28 mouse cellular contexts compared by ENCODE assay signal in genomic region chr17:33441159-33441558, GRCm38 (mm10). TPM values are rescaled to one million over a fixed set of nuclear protein-coding genes. Genes with fewer than 3 reads are reported as not detected.
DNase-seq lines count a peak whose midpoint lies in the region; ATAC-seq lines count a peak whose summit lies in the region.
"Had no signal": no experiment of that assay in that cellular context is flagged by ENCODE, and none has a peak within 500 bp of the region (broad histone marks: within the 10 kb centered on the region; RNA-seq: fewer than 3 reads in every experiment).

No protein-coding gene starts in this region.

- ATAC-seq in granulocyte monocyte progenitor cell, adult 5-6 weeks (replicated peaks; ENCODE audit: poor library complexity, severe bottlenecking): peak; percentile 52
- peak; percentile 47 for ATAC-seq in megakaryocyte progenitor cell, adult 5-6 weeks (replicated peaks; ENCODE audit: poor library complexity)
- ATAC-seq: forebrain, embryonic 14.5 days; forebrain, embryonic 16.5 days had no signal

- H3K79me2 ChIP-seq in macrophage (ENCODE audit: inconsistent target): no peaks in the 10 kb centered on the region

- H3K27ac ChIP-seq in macrophage: peak overlapping the region; percentile 17; the same call in 1 of the 2 replicates
- H3K27ac ChIP-seq: embryonic facial prominence, embryonic 13.5 days; embryonic facial prominence, embryonic 15.5 days; forebrain, embryonic 10.5 days; forebrain, embryonic 12.5 days had no signal

- H3K36me3 ChIP-seq in macrophage (ENCODE audit: inconsistent target): no peaks in the 10 kb centered on the region
- H3K36me3 ChIP-seq: embryonic facial prominence, embryonic 13.5 days; embryonic facial prominence, embryonic 15.5 days; forebrain, embryonic 10.5 days; forebrain, embryonic 12.5 days had no signal

- no peak overlapping the region for H3K4me3 ChIP-seq in macrophage (ENCODE audit: inconsistent target)
- H3K4me3 ChIP-seq: embryonic facial prominence, embryonic 13.5 days; embryonic facial prominence, embryonic 15.5 days; erythroblast, embryonic 14.5 days; forebrain, embryonic 10.5 days; forebrain, embryonic 12.5 days had no signal

- DNase-seq in testis, postnatal 14 days (ENCODE audit: low spot score): no peak
- DNase-seq in layer of hippocampus, adult 8-10 months (ENCODE audit: low spot score in 2 of 2): no peak
- DNase-seq: adrenal gland, adult 2 months; adrenal gland, postnatal 10 days; adrenal gland, postnatal 25 days; cerebellum, adult 11 months; cerebellum, adult 18-20 months; cerebellum, adult 8-10 months; cerebellum, adult 9-11 months; cerebellum, postnatal 14 days; cerebellum, postnatal 36 days; embryo, embryonic 11 days had no signal

RNA-seq across cellular contexts. Expression of gene Actl9, which starts 8.5 kb away (rescaled TPM):
- total RNA-seq in granulocyte monocyte progenitor cell, adult 5-6 weeks (2014; fragmentation: Nextera tagmentation): not detected in 2 replicates
- not detected in 2 replicates for total RNA-seq in granulocyte monocyte progenitor cell, adult 5-6 weeks (2017)
- not detected for total RNA-seq in macrophage (2018; cell fraction: chromatin; rRNA removed)
- not detected for total RNA-seq in macrophage (2018; cell fraction: cytosol; rRNA removed)
- total RNA-seq in macrophage (2018; cell fraction: nucleus; rRNA removed): not detected
- polyA plus RNA-seq in macrophage (2018): not detected in 3 replicates
- total RNA-seq in megakaryocyte progenitor cell, adult 5-6 weeks (2015): not detected in 2 replicates
- total RNA-seq in megakaryocyte progenitor cell, adult 5-6 weeks (2017): not detected in 2 replicates
- not detected for total RNA-seq in layer of hippocampus, adult 8-10 months (2022)
- total RNA-seq: adrenal gland, adult 2 months; adrenal gland, postnatal 25 days; adrenal gland, postnatal 4 days; common myeloid progenitor, adult 5-6 weeks; ES-E14; MEL had no signal
- polyA plus RNA-seq: C2C12; embryonic facial prominence, embryonic 11.5 days; embryonic facial prominence, embryonic 13.5 days; embryonic facial prominence, embryonic 15.5 days; erythroblast, embryonic 14.5 days; forebrain, embryonic 10.5 days; forebrain, embryonic 12.5 days; forebrain, embryonic 14.5 days had no signal

RNA-seq across cellular contexts. Expression of gene Zfp101, which starts 46.7 kb away (rescaled TPM):
- total RNA-seq in granulocyte monocyte progenitor cell, adult 5-6 weeks (2014; fragmentation: Nextera tagmentation): 19.7 and 22.6 TPM in 2 replicates
- 14.2 and 24.1 TPM in 2 replicates for total RNA-seq in granulocyte monocyte progenitor cell, adult 5-6 weeks (2017)
- 10 to 100 TPM in 15 of 26 experiments, 1 to 10 TPM in 11; 1.6 to 32.8 (median 10.4) TPM for total RNA-seq in macrophage (2018; cell fraction: chromatin; rRNA removed)
- total RNA-seq in macrophage (2018; cell fraction: cytosol; rRNA removed): 1 to 10 TPM in 18 of 26 experiments, under 1 TPM in 8; 0.19 to 2.9 (median 1.4) TPM
- total RNA-seq in macrophage (2018; cell fraction: nucleus; rRNA removed): 10 to 100 TPM in 6 of 26 experiments, 1 to 10 TPM in 20; 1.8 to 21.6 (median 6.2) TPM
- polyA plus RNA-seq in macrophage (2018): 3.2 to 4.0 TPM (median 3.5 TPM) in 3 replicates
- 15.8 and 24.3 TPM in 2 replicates for total RNA-seq in megakaryocyte progenitor cell, adult 5-6 weeks (2015)
- total RNA-seq in megakaryocyte progenitor cell, adult 5-6 weeks (2017): 17.3 and 54.4 TPM in 2 replicates
- total RNA-seq in layer of hippocampus, adult 8-10 months (2022): 10 to 100 TPM; 10.5 to 14.6 (median 12.3) TPM
